Mouse (Mus musculus): Measurements from ENCODE around the gene Zfp747.
A peak's percentile ranks its signal among the peaks of the same experiment; 100 is the strongest.
"Not testable (repeated sequence)": the region's sequence is repeated elsewhere in the genome, so short reads cannot be mapped to it uniquely, and the experiment has no call there.

The Zfp747 gene

DNA sequence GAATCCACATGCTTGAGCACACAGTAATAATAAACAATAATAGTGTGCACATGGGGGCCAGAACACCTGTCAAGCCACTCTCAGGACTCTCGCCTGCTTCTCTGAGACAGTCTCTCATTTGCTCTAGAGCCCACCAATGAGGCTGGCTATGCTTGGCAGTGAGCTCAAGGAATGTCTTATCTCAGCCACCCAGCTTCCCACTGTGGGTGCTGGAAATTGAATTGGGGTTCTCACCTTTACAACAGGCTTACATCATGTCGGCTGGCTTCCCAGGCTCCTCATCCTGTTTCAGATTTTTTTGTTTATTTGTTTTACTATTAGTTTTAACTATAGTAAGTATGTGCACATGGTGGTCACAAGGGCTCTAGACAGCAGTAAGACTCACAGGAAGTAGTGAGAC lies 4.6 kb downstream of the Zfp747 start:
- no peak for DNase-seq (ENCODE audit: low read depth)

DNA sequence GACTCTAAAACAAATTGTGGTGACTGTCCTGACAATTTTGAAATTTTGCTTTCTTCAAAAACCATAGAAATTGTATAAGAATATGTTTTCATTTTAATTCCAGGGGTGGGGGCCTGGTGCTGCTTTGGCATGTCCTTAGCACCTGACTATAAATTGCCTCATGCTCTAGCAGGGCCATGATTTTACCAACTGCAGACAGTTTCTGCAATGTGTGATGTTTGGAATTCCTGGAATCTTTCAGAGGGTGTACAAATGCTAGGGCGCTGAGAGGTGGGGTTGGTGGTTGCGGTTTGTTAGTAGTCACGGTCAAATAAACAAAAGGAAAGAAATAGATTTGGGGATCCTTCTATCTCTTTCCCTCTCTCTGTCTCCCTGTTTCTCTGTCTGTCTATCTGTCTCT lies 9.6 kb downstream of the Zfp747 start:
- DNase-seq (ENCODE audit: low read depth): no peak

GRCm38 (mm10) chr7:127364166-127364565 lies 11.7 kb downstream of the Zfp747 start:
- no peak for DNase-seq (ENCODE audit: low read depth)

DNA sequence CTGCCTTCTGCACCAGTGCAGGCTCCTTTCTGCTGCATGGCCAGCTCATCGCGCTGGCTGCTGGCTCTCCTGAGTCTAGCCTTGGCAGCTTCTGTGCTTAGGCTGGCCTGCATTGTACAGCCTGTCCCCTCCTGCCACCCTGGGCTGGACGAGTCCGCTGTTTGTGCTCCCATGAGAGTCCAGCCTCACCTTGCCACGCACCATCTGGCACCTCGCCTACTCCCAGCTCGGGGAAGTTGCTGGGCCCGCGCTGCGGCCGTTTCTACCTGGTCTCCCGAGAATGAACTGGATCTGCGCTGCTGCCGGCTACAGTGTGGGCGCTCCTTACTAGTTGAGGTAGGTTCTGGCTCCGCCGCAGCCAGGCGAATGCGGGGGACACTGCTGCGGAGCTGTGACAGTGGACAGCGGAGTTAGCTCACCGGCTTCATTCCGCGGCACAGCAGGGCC lies 12.4 kb downstream of the Zfp747 start:
- no peak for DNase-seq (ENCODE audit: low read depth)

DNA sequence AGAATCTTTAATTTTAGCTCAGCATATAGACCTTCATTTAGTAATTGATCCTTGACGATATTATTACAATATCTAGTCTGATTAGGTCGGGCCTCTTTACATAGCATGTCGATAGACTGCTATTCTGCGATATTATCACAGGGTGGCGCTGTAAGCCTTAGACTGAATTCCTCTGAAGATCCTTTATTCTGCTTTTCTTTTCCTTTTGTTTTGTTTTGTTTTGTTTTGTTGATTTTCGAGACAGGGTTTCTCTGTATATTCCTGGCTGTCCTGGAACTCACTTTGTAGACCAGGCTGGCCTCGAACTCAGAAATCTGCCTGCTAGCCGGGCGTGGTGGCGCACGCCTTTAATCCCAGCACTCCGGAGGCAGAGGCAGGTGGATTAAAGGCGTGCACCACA lies 13.4 kb downstream of the Zfp747 start:
- peak; percentile 83 for DNase-seq (ENCODE audit: low read depth)

GRCm38 (mm10) chr7:127361449-127361848 lies 14.4 kb downstream of the Zfp747 start:
- no peak for DNase-seq (ENCODE audit: low read depth)

- DNase-seq (ENCODE audit: low read depth): no peak
These were observed 15.6 kb downstream of the Zfp747 start for GRCm38 (mm10) chr7:127360265-127360664.

DNA sequence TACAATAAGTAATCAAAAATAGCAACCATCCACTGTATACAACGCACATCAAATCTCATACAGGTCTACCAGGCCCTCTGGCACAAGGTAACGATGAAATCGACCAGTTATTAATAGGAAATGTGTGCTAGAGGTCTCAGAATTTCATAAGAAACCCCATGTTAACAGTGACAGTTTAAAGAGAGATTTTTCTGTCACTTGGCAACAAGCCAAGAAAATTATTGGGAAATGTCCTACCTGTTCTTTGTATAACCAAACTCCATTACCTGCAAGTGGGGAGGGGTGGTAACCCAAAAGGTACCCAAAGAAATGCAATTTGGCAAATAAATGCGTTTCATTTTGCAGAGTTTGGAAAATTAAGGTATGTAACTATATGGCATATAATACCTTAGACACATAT lies 17.4 kb downstream of the Zfp747 start:
- DNase-seq (ENCODE audit: low read depth): no peak

- DNase-seq (ENCODE audit: low read depth): no peak
These were observed 18.0 kb downstream of the Zfp747 start for GRCm38 (mm10) chr7:127357871-127358270.

GRCm38 (mm10) chr7:127355796-127356195 lies 20.1 kb downstream of the Zfp747 start:
- DNase-seq (ENCODE audit: low read depth): peak; percentile 63

- peak; percentile 81 for DNase-seq (ENCODE audit: low read depth)
These were observed 24.4 kb downstream of the Zfp747 start for GRCm38 (mm10) chr7:127351230-127352004.

- no peak for DNase-seq (ENCODE audit: low read depth)
These were observed 29.2 kb downstream of the Zfp747 start for GRCm38 (mm10) chr7:127346676-127347075.

GRCm38 (mm10) chr7:127345512-127346325 lies 30.1 kb downstream of the Zfp747 start, which contains the start of gene Zfp768:
Gene Zfp768 (minus strand): TSS chr7:127345589.
- DNase-seq (ENCODE audit: low read depth): peak; percentile 94

DNA sequence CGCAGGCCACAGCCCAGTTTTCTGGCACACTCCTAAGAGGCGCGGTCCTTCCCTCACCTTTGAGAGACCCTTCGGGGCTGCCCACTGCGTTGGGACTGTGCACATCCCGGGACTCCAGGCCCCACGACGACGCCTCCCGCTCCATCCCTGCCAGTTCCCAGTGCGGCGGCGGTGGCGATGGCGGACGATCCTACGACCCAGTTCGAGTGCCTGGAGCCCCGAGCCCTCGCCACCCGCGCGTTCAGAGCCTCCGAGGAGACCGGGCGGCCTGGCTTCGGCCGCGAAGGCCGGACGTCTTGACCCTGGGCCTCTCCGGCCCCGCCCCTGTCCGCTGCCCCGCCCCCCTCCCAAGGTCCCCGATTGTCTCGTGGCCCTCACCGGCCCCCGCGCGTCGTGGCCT lies 30.8 kb downstream of the Zfp747 start:
- no peak for DNase-seq (ENCODE audit: low read depth)

GRCm38 (mm10) chr7:127344371-127344770 lies 31.5 kb downstream of the Zfp747 start:
- no peak for DNase-seq (ENCODE audit: low read depth)

DNA sequence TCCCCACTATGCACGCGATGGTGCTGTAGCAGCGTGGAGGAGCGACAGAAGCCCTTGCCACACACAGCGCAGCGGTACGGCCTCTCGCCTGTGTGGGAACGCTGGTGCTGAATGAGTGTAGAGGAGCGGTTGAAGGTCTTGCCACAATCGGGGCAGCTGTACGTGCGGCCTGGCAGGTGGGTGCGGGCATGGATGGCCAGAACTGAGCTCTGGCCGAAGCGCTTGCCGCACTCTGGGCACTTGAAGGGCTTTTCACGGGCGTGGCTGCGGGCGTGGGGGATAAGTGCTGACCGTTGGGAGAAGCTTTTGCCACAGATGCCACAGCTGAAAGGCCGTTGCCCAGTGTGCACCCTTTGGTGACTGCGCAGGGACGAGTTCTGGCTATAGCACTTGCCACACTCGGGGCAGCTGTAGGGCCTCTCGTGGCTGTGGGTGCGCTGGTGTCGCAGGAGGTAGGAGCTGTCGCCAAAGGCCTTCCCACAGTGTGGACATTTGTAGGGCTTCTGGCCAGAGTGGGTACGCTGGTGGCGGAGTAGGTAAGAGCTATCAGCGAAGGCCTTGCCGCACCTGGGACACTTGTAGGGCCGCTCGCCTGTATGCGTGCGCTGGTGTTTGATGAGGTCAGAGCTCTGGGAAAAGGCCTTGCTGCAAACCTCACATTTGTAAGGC lies 32.4 kb downstream of the Zfp747 start:
- DNase-seq (ENCODE audit: low read depth): no peak

- DNase-seq (ENCODE audit: low read depth): no peak
These were observed 33.0 kb downstream of the Zfp747 start for GRCm38 (mm10) chr7:127342888-127343287.

DNA sequence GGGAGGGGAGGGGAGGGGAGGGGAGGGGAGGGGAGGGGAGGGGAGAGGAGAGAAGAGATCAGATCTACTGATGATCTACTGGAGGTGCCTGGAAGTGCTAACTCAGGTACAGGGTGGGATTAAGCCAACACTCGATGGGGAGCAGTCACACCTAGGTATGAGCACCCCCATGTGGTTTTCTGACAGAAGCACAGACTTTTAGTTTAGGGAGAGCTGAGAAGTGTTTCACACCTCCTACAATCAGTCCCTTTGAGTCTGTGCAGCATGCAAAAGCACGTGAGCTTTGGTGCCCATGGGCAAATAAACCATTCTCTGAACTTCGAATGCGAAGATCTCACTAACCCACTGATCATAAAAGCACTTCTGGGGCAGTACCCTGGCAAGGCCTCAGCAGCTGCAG lies 33.5 kb downstream of the Zfp747 start:
- DNase-seq (ENCODE audit: low read depth): peak; percentile 64

DNA sequence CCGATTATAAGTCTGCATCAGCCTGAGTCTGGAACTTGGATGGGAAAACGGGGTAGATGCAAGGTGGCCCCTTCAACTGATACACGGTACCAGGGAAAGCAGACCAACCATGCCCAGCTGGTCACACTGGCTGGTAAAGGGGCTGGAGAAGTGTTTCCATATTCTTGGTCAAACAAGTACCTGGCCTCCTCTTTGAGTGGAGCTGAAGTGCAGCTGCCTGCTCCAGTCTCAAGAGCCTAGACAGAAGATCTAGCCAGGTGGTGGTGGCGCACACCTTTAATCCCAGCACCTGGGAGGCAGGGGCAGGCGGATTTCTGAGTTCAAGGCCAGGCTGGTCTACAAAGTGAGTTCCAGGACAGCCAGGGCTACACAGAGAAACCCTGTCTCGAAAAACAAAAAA lies 34.0 kb downstream of the Zfp747 start:
- DNase-seq (ENCODE audit: low read depth): not testable (repeated sequence)

- no peak for DNase-seq (ENCODE audit: low read depth)
These were observed 34.5 kb downstream of the Zfp747 start for GRCm38 (mm10) chr7:127341356-127341755.

- DNase-seq (ENCODE audit: low read depth): no peak
These were observed 38.2 kb downstream of the Zfp747 start for GRCm38 (mm10) chr7:127337636-127338035.

- DNase-seq (ENCODE audit: low read depth): no peak
These were observed 40.2 kb downstream of the Zfp747 start for GRCm38 (mm10) chr7:127335604-127336003.

GRCm38 (mm10) chr7:127333240-127333639 lies 42.6 kb downstream of the Zfp747 start:
- no peak for DNase-seq (ENCODE audit: low read depth)

Measured in 416B (cell line).